ENCODE assay signal across 11 mouse cellular contexts in genomic region chr2:65552222-65552621, GRCm38 (mm10). TPM values are rescaled to one million over a fixed set of nuclear protein-coding genes. Genes with fewer than 3 reads are reported as not detected.
DNase-seq lines count a peak whose midpoint lies in the region; ATAC-seq and TF ChIP-seq lines count a peak whose summit lies in the region.
"Had no signal": no experiment of that assay in that cellular context is flagged by ENCODE, and none has a peak within 500 bp of the region (broad histone marks: within the 10 kb centered on the region; RNA-seq: fewer than 3 reads in every experiment).

No protein-coding gene starts in this region.

- no peak overlapping the region for H3K4me3 ChIP-seq in kidney, embryonic 15.5 days (replicated peaks)
- H3K4me3 ChIP-seq in hindbrain, embryonic 10.5 days: no peak overlapping the region
- H3K4me3 ChIP-seq in midbrain, postnatal 0 days (ENCODE audit: low read depth, low read length): no peak overlapping the region

- H3K27ac ChIP-seq in kidney, embryonic 15.5 days: no peak overlapping the region
- peak overlapping the region; percentile 67; the same call in 1 of the 2 replicates for H3K27ac ChIP-seq in hindbrain, embryonic 10.5 days
- H3K27ac ChIP-seq in midbrain, postnatal 0 days (ENCODE audit: low read depth, low read length): no peak overlapping the region

- no peak for TF ChIP-seq CTCF in midbrain, postnatal 0 days (IDR thresholded peaks at IDR 0.05)

- 42% methylated on average over 5 of the region's 5 CpGs for WGBS in kidney, embryonic 15.5 days
- WGBS in hindbrain, embryonic 10.5 days: 56% methylated on average over 5 of the region's 5 CpGs
- 41% methylated on average over 5 of the region's 5 CpGs for WGBS in midbrain, postnatal 0 days

- H3K4me2 ChIP-seq in kidney, embryonic 15.5 days: no peak overlapping the region
- H3K4me2 ChIP-seq in midbrain, postnatal 0 days (ENCODE audit: low read depth, low read length, poor library complexity, severe bottlenecking): no peak overlapping the region

- H3K9ac ChIP-seq in kidney, embryonic 15.5 days: no peak overlapping the region
- H3K9ac ChIP-seq in midbrain, postnatal 0 days (replicated peaks; ENCODE audit: low read length, poor library complexity, severe bottlenecking): no peak overlapping the region

- no peaks in the 10 kb centered on the region for H3K9me3 ChIP-seq in kidney, embryonic 15.5 days (replicated peaks)
- H3K9me3 ChIP-seq in hindbrain, embryonic 10.5 days: no peaks in the 10 kb centered on the region
- no peaks in the 10 kb centered on the region for H3K9me3 ChIP-seq in midbrain, postnatal 0 days (ENCODE audit: low read length)

- H3K36me3 ChIP-seq in kidney, embryonic 15.5 days: no peaks in the 10 kb centered on the region
- no peaks in the 10 kb centered on the region for H3K36me3 ChIP-seq in hindbrain, embryonic 10.5 days
- no peaks in the 10 kb centered on the region for H3K36me3 ChIP-seq in midbrain, postnatal 0 days (ENCODE audit: insufficient read depth, low read length)

- no peaks in the 10 kb centered on the region for H3K27me3 ChIP-seq in kidney, embryonic 15.5 days
- no peaks in the 10 kb centered on the region for H3K27me3 ChIP-seq in hindbrain, embryonic 10.5 days (ENCODE audit: insufficient read depth, poor library complexity, severe bottlenecking)
- H3K27me3 ChIP-seq in midbrain, postnatal 0 days (ENCODE audit: insufficient read depth, low read length): no peaks in the 10 kb centered on the region
- H3K27me3 ChIP-seq: CH12.LX had no signal

- ATAC-seq in kidney, embryonic 15.5 days (replicated peaks; ENCODE audit: low FRiP score): peak; percentile 73
- ATAC-seq in midbrain, postnatal 0 days (ENCODE audit: low FRiP score): peak; percentile 38; the same call in 1 of the 2 replicates

- DNase-seq in kidney, adult 9 months: no peak
- DNase-seq in adrenal gland, postnatal 36 days: peak; percentile 63 to 70
- DNase-seq in hindbrain, embryonic 10.5 days (ENCODE audit: low spot score): peak; percentile 23
- peak; percentile 44 for DNase-seq in midbrain, postnatal 0 days (ENCODE audit: low spot score)
- no peak for DNase-seq in thymus, postnatal 10 days (ENCODE audit: low spot score in 2 of 2)
- no peak for DNase-seq in left cerebral cortex, adult 11 months (ENCODE audit: low spot score)
- DNase-seq in thymus, postnatal 25 days: no peak
- DNase-seq: gastrocnemius, postnatal 14 days; right cerebral cortex, postnatal 25 days had no signal

- 0 out of 2 replicates have a peak, but pooled peaks cover 3% of the 10 kb centered on the region for H3K4me1 ChIP-seq in kidney, embryonic 15.5 days
- H3K4me1 ChIP-seq in hindbrain, embryonic 10.5 days (replicated peaks): peaks cover 13% of the 10 kb centered on the region
- no peaks in the 10 kb centered on the region for H3K4me1 ChIP-seq in midbrain, postnatal 0 days (ENCODE audit: insufficient read depth, low read length)

RNA-seq across cellular contexts. Expression of gene Scn3a, which starts 15.2 kb away (rescaled TPM):
- 0.37 and 1.3 TPM in 2 replicates for polyA plus RNA-seq in kidney, embryonic 15.5 days (2015; fragmentation: Nextera tagmentation; extraction: Ambion mirVana)
- total RNA-seq in adrenal gland, postnatal 36 days (2021): 1 to 10 TPM; 2.8 to 3.2 TPM
- 6.3 and 17.0 TPM in 2 replicates for polyA plus RNA-seq in hindbrain, embryonic 10.5 days (2016; fragmentation: Nextera tagmentation; extraction: Ambion mirVana)
- 97.5 and 128 TPM in 2 replicates for total RNA-seq in midbrain, postnatal 0 days (2014; rRNA removed)
- 47.4 and 51.7 TPM in 2 replicates for polyA plus RNA-seq in midbrain, postnatal 0 days (2015; fragmentation: Nextera tagmentation; extraction: Ambion mirVana)

Comparison
In these comparisons a context has a peak if more than half of its experiments do, and no peak if none do; other contexts are left out.
1. DNase-seq: peak in adrenal gland, postnatal 36 days (2 of 2), hindbrain, embryonic 10.5 days (single experiment) and midbrain, postnatal 0 days (single experiment); none in kidney, adult 9 months (single experiment), thymus, postnatal 10 days (0 of 2), left cerebral cortex, adult 11 months (single experiment) and thymus, postnatal 25 days (single experiment).